Mouse (Mus musculus): ENCODE results near the gene 9130008F23Rik. TPM values are rescaled to one million over a fixed set of nuclear protein-coding genes. Genes with fewer than 3 reads are reported as not detected.

9130008F23Rik gene
- polyA plus RNA-seq, 1 experiment from 2014 or later: 0.55 TPM

- 87% methylated on average over 3 of the region's 3 CpGs for WGBS (ENCODE audit: missing documents)
- Histone ChIP-seq H3K36me3 (ENCODE audit: inconsistent target) (no peaks in the 10 kb centered on the region), H3K79me2 (ENCODE audit: inconsistent target) (no peaks in the 10 kb centered on the region), H3K4me3 (ENCODE audit: inconsistent target) (no peak overlapping the region), H3K27ac (no peak overlapping the region)
Observed at GRCm38 (mm10) chr17:40874701-40875100, 5.7 kb downstream of the 9130008F23Rik start.

- Histone ChIP-seq H3K4me3 (ENCODE audit: inconsistent target) (no peak overlapping the region), H3K27ac (no peak overlapping the region), H3K79me2 (ENCODE audit: inconsistent target) (no peaks in the 10 kb centered on the region), H3K36me3 (ENCODE audit: inconsistent target) (no peaks in the 10 kb centered on the region)
- WGBS (ENCODE audit: missing documents): 10% methylated on average over 2 of the region's 2 CpGs
Observed at GRCm38 (mm10) chr17:40873582-40874011, 6.8 kb downstream of the 9130008F23Rik start.

- WGBS (ENCODE audit: missing documents): 98% methylated on average over 6 of the region's 6 CpGs
- Histone ChIP-seq H3K36me3 (ENCODE audit: inconsistent target) (no peaks in the 10 kb centered on the region), H3K79me2 (ENCODE audit: inconsistent target) (no peaks in the 10 kb centered on the region), H3K4me3 (ENCODE audit: inconsistent target) (no peak overlapping the region), H3K27ac (no peak overlapping the region)
Observed at GRCm38 (mm10) chr17:40872626-40873025, 7.7 kb downstream of the 9130008F23Rik start.

- H3K4me3 ChIP-seq (ENCODE audit: inconsistent target): no peak overlapping the region
- no peak overlapping the region for H3K27ac ChIP-seq
- no peaks in the 10 kb centered on the region for H3K36me3 ChIP-seq (ENCODE audit: inconsistent target)
- no peaks in the 10 kb centered on the region for H3K79me2 ChIP-seq (ENCODE audit: inconsistent target)
- WGBS (ENCODE audit: missing documents): 9% methylated on average over 10 of the region's 10 CpGs
Observed at GRCm38 (mm10) chr17:40868952-40869747, 11.2 kb downstream of the 9130008F23Rik start.

- Histone ChIP-seq H3K79me2 (ENCODE audit: inconsistent target) (no peaks in the 10 kb centered on the region), H3K4me3 (ENCODE audit: inconsistent target) (no peak overlapping the region), H3K36me3 (ENCODE audit: inconsistent target) (no peaks in the 10 kb centered on the region), H3K27ac (no peak overlapping the region)
Observed at GRCm38 (mm10) chr17:40855065-40855464, 25.3 kb downstream of the 9130008F23Rik start.

GRCm38 (mm10) chr17:40837308-40837707, 43.1 kb downstream of the 9130008F23Rik start:
- H3K79me2 ChIP-seq (ENCODE audit: inconsistent target): no peaks in the 10 kb centered on the region
- no peak overlapping the region for H3K4me3 ChIP-seq (ENCODE audit: inconsistent target)
- no peaks in the 10 kb centered on the region for H3K36me3 ChIP-seq (ENCODE audit: inconsistent target)
- no peak overlapping the region for H3K27ac ChIP-seq

GRCm38 (mm10) chr17:40831870-40832269, 48.5 kb downstream of the 9130008F23Rik start:
- H3K27ac ChIP-seq: no peak overlapping the region
- H3K36me3 ChIP-seq (ENCODE audit: inconsistent target): no peaks in the 10 kb centered on the region
- H3K4me3 ChIP-seq (ENCODE audit: inconsistent target): no peak overlapping the region
- WGBS (ENCODE audit: missing documents): 49% methylated on average over 2 of the region's 2 CpGs
- H3K79me2 ChIP-seq (ENCODE audit: inconsistent target): no peaks in the 10 kb centered on the region

Other genes with a start within 250 kb of the 9130008F23Rik start
- not detected in 3 replicates for gene Esp3, start 248.5 kb downstream of the 9130008F23Rik start, polyA plus RNA-seq (2018)
- gene Esp1, start 153.4 kb downstream of the 9130008F23Rik start, polyA plus RNA-seq (2018): not detected in 3 replicates
- gene Crisp2, start 73.6 kb downstream of the 9130008F23Rik start, polyA plus RNA-seq (2018): not detected in 3 replicates
- not detected in 3 replicates for gene Rhag, start 69.4 kb downstream of the 9130008F23Rik start, polyA plus RNA-seq (2018)
- not detected in 3 replicates for gene Glyatl3, start 33.8 kb upstream of the 9130008F23Rik start, polyA plus RNA-seq (2018)
- 17.0 to 24.0 TPM (median 19.8 TPM) in 3 replicates for gene Mut, start 54.1 kb upstream of the 9130008F23Rik start, polyA plus RNA-seq (2018)
- gene Cenpq, start 54.5 kb upstream of the 9130008F23Rik start, polyA plus RNA-seq (2018): 1.1 to 7.5 TPM (median 6.7 TPM) in 3 replicates

Measured in macrophage (primary cell).